Mouse (Mus musculus) stomach, postnatal 0 days (tissue): Measurements from ENCODE around the gene Ctsc. TPM values are rescaled to one million over a fixed set of nuclear protein-coding genes. Genes with fewer than 3 reads are reported as not detected.
"Not testable (repeated sequence)": the region's sequence is repeated elsewhere in the genome, so short reads cannot be mapped to it uniquely, and the experiment has no call there.

Source experiments
- ATAC-seq: fragments of 200-750 bp; cut with Nextera tagmentation; 2 replicates; pipeline ENCODE4 v1.8.0; 2017; ENCODE audit not compliant: low FRiP score, low TSS enrichment
- DNase-seq: peaks from one replicate; pipeline ENCODE4 v3.0.0-alpha.2; 2016; ENCODE audit warnings: low spot score
- H3K27ac ChIP-seq: fragments of 300-500 bp; sonication (generic); replicated peaks from 2 replicates; pipeline ENCODE4 v1.5.1; 2014; ENCODE audit warnings: mild to moderate bottlenecking, control low read depth
- H3K27me3 ChIP-seq: fragments of 300-500 bp; sonication (generic); 2 replicates; pipeline ENCODE4 v1.6.1; 2014; ENCODE audit warnings: low read length; ENCODE audit not compliant: control insufficient read depth, insufficient read depth
- H3K36me3 ChIP-seq: fragments of 300-500 bp; sonication (generic); 2 replicates; pipeline ENCODE4 v1.6.1; 2014; ENCODE audit warnings: low read length, mixed read lengths; ENCODE audit not compliant: control insufficient read depth, insufficient read depth
- H3K4me1 ChIP-seq: fragments of 300-500 bp; sonication (generic); replicated peaks from 2 replicates; pipeline ENCODE4 v1.6.1; 2014; ENCODE audit warnings: antibody characterized with exemption; ENCODE audit not compliant: control insufficient read depth, insufficient read depth
- H3K4me2 ChIP-seq: fragments of 300-500 bp; sonication (generic); replicated peaks from 2 replicates; pipeline ENCODE4 v1.6.1; 2014; ENCODE audit warnings: low read depth, mild to moderate bottlenecking, control low read depth, moderate library complexity
- H3K4me3 ChIP-seq: fragments of 300-500 bp; sonication (generic); 2 replicates; pipeline ENCODE4 v1.5.1; 2014; ENCODE audit warnings: low read depth, low read length, control low read depth
- H3K9ac ChIP-seq: fragments of 300-500 bp; sonication (generic); 2 replicates; pipeline ENCODE4 v1.6.1; 2014; ENCODE audit warnings: mild to moderate bottlenecking, low read length, control low read depth, mixed read lengths
- H3K9me3 ChIP-seq: fragments of 300-500 bp; sonication (generic); 2 replicates; pipeline ENCODE4 v1.6.1; 2016; ENCODE audit warnings: low read length; ENCODE audit not compliant: control insufficient read depth
- CTCF ChIP-seq: IDR thresholded peaks from 2 replicates; pipeline ENCODE4 v1.5.1; 2016; ENCODE audit warnings: antibody characterized with exemption, low read depth, mild to moderate bottlenecking, moderate library complexity
- EP300 ChIP-seq: optimal IDR thresholded peaks from 2 replicates; pipeline ENCODE3; 2016; ENCODE audit warnings: antibody characterized with exemption
- WGBS: fragments of 180-500 bp; shearing (Covaris S2); extraction: QIAGEN DNeasy Blood & Tissue Kit; methylation state at CpG from one replicate; pipeline ENCODE4 v1.1.7; 2014; 5-methylcytosine and 5-hydroxymethylcytosine counted together
- polyA plus RNA-seq: library from polyadenylated mRNA; unstranded; fragments of >200 nt; fragmentation: Nextera tagmentation; extraction: Ambion mirVana; gene quantifications from 2 replicates; pipeline ENCODE4 v1.2.1, GENCODE M21; 2015

The Ctsc gene
- polyA plus RNA-seq: 64.9 and 65.8 TPM in 2 replicates

- 2% methylated on average over 34 of the region's 34 CpGs for WGBS
- no peaks in the 10 kb centered on the region for H3K27me3 ChIP-seq
These were observed at the start of gene Ctsc for GRCm38 (mm10) chr7:88277858-88278627. Ctsc (plus strand) TSS chr7:88278085.

GRCm38 (mm10) chr7:88229051-88229450, 48.8 kb upstream of the Ctsc start:
- Histone ChIP-seq H3K27ac (no peak overlapping the region), H3K9ac (no peak overlapping the region), H3K36me3 (no peaks in the 10 kb centered on the region), H3K4me3 (no peak overlapping the region), H3K4me2 (no peak overlapping the region), H3K9me3 (no peaks in the 10 kb centered on the region), H3K27me3 (no peaks in the 10 kb centered on the region), H3K4me1 (no peaks in the 10 kb centered on the region)
- no peak for DNase-seq
- no peak for ATAC-seq
- no peak for TF ChIP-seq CTCF
- TF ChIP-seq EP300: no peak
- WGBS: 53% methylated on average over 2 of the region's 2 CpGs

More at GRCm38 (mm10) chr7:88277858-88278627, at the start of gene Ctsc:
- no peaks in the 10 kb centered on the region for H3K36me3 ChIP-seq
- peak within 1 kb of the TSS; percentile 60 for H3K4me3 ChIP-seq
- peak; percentile 92 for DNase-seq
- peak within 1 kb of the TSS; percentile 87 for H3K27ac ChIP-seq
- H3K9ac ChIP-seq: peak within 1 kb of the TSS; percentile 79
- H3K4me2 ChIP-seq: peak within 1 kb of the TSS; percentile 85
- H3K4me1 ChIP-seq: no peaks in the 10 kb centered on the region
- ATAC-seq: peak; percentile 99
- H3K9me3 ChIP-seq: no peaks in the 10 kb centered on the region
- TF ChIP-seq CTCF (peak; percentile 39), EP300 (no peak)

GRCm38 (mm10) chr7:88230121-88230520, 47.8 kb upstream of the Ctsc start:
- ATAC-seq (no peak), DNase-seq (no peak)
- TF ChIP-seq EP300: no peak
- no peak for TF ChIP-seq CTCF
- Histone ChIP-seq H3K27me3 (no peaks in the 10 kb centered on the region), H3K27ac (no peak overlapping the region), H3K9ac (no peak overlapping the region), H3K36me3 (no peaks in the 10 kb centered on the region), H3K4me2 (no peak overlapping the region), H3K9me3 (no peaks in the 10 kb centered on the region), H3K4me1 (no peaks in the 10 kb centered on the region), H3K4me3 (no peak overlapping the region)
- 89% methylated on average over 4 of the region's 4 CpGs for WGBS

- WGBS: 83% methylated on average over 7 of the region's 7 CpGs
- TF ChIP-seq CTCF (no peak), EP300 (no peak)
- no peak for ATAC-seq
These were observed 46.9 kb upstream of the Ctsc start for GRCm38 (mm10) chr7:88230756-88231522.

GRCm38 (mm10) chr7:88243059-88243458, 34.8 kb upstream of the Ctsc start:
- no peaks in the 10 kb centered on the region for H3K36me3 ChIP-seq
- TF ChIP-seq CTCF: no peak
- TF ChIP-seq EP300: no peak
- WGBS: 23% methylated on average over 3 of the region's 3 CpGs

More at GRCm38 (mm10) chr7:88230756-88231522, 46.9 kb upstream of the Ctsc start:
- H3K4me1 ChIP-seq: no peaks in the 10 kb centered on the region
- no peaks in the 10 kb centered on the region for H3K9me3 ChIP-seq
- no peak overlapping the region for H3K4me3 ChIP-seq
- H3K36me3 ChIP-seq: no peaks in the 10 kb centered on the region
- no peak overlapping the region for H3K4me2 ChIP-seq
- DNase-seq: no peak
- no peaks in the 10 kb centered on the region for H3K27me3 ChIP-seq
- H3K9ac ChIP-seq: no peak overlapping the region
- H3K27ac ChIP-seq: no peak overlapping the region

GRCm38 (mm10) chr7:88244462-88244861, 33.4 kb upstream of the Ctsc start:
- Histone ChIP-seq H3K9ac (no peak overlapping the region), H3K27ac (no peak overlapping the region), H3K27me3 (no peaks in the 10 kb centered on the region), H3K4me1 (no peaks in the 10 kb centered on the region), H3K4me2 (no peak overlapping the region), H3K9me3 (no peaks in the 10 kb centered on the region), H3K4me3 (no peak overlapping the region), H3K36me3 (no peaks in the 10 kb centered on the region)
- ATAC-seq (no peak), DNase-seq (no peak)
- TF ChIP-seq CTCF: no peak
- no peak for TF ChIP-seq EP300

More at GRCm38 (mm10) chr7:88243059-88243458, 34.8 kb upstream of the Ctsc start:
- Histone ChIP-seq H3K4me3 (no peak overlapping the region), H3K4me2 (no peak overlapping the region), H3K27ac (no peak overlapping the region), H3K9ac (no peak overlapping the region), H3K9me3 (no peaks in the 10 kb centered on the region), H3K4me1 (no peaks in the 10 kb centered on the region), H3K27me3 (no peaks in the 10 kb centered on the region)
- DNase-seq: no peak
- no peak for ATAC-seq

- not testable (repeated sequence) for H3K27ac ChIP-seq, H3K4me3 ChIP-seq, DNase-seq, H3K4me1 ChIP-seq, H3K27me3 ChIP-seq, H3K9ac ChIP-seq, H3K4me2 ChIP-seq, H3K9me3 ChIP-seq, ATAC-seq, H3K36me3 ChIP-seq
- 91% methylated on average over 2 of the region's 2 CpGs for WGBS
These were observed 27.5 kb upstream of the Ctsc start for GRCm38 (mm10) chr7:88250380-88250779.
